Mouse (Mus musculus) layer of hippocampus, postnatal 25 days (tissue): ENCODE measurements around the gene Rab21. TPM values are rescaled to one million over a fixed set of nuclear protein-coding genes. Genes with fewer than 3 reads are reported as not detected.
"Not testable (repeated sequence)": the region's sequence is repeated elsewhere in the genome, so short reads cannot be mapped to it uniquely, and the experiment has no call there.

Experiments used
- DNase-seq, 2 experiments: peaks; one replicate each; pipeline ENCODE4 v3.0.0; 2022; ENCODE audit warnings: mixed read lengths in 2 of 2, low spot score in 1 of 2; ENCODE audit errors: extremely low spot score in 1 of 2
- total RNA-seq, 2 experiments: library from RNA; stranded (reverse); gene quantifications; 2 replicates each; pipeline ENCODE4 v1.2.3; 2021

The Rab21 gene
- total RNA-seq, 2 experiments from 2014 or later, result 53.9 to 54.2 TPM

DNA sequence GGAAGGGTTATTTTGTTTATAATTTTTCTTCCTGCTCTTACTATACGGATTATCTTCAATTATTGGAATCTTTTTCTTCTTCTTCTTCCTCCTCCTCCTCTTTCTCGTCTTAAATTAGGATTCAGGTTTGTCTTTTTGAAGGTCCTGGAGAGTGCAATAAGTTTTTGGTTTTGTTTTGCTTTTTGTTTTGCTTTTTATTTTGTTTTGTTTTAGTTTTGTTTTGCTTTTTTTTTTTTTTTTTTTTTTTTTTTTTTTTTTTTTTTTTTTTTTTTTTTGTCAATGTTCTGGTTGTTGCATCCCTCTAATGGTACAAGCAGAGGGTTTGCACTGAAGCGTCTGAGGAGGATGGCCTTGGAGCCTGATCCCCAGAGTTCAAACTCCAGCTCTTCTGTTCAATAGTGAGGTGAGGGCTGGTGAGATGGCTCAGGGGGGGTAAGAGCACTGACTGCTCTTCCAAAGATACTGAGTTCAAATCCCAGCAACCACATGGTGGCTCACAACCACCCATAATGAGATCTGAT is 13.7 kb upstream of the Rab21 start:
- no peak for DNase-seq

DNA sequence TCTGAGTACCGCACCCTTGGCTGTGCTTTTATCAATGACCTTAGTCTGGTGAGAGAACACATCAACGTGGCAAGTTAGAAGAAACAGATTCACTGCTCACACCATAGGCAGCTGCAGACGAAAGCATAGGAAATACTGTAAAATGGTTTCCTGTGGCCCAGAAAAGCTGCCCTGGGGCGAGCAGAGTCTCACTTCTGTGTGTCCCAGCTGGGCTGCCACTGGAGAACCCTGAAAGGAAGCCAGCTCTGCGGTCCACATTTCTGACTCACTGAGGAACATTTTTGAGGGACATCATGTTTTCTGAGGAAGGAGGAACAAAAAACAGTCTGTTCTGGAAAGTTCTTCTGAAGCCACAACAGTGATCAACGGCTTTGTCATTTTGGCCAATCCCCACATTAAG is 13.1 kb upstream of the Rab21 start:
- no peak for DNase-seq

DNA sequence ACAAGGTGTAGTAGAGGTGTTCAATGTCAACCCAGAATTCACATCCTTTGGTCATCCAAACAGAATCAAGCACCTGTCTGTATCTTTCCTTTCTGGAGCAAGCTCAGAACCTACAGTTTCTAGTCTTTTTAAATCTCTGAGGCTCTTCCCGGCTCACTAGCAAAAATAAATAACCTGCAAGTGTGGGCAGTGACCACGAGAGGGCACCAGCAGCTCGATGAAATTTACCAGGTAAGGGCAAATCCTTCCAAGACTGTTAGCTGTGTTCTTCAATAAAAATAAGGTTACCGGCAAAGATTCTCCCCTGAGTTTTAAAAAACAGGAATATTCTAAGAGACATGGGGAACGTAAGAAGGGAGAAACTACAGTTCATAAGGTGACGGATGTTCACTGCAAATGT is 7.9 kb upstream of the Rab21 start:
- peak in 1 of 2 experiments; percentile 80 for DNase-seq

- DNase-seq, result no peak
These were observed 6.1 kb upstream of the Rab21 start for GRCm38 (mm10) chr10:115321317-115322035.

DNA sequence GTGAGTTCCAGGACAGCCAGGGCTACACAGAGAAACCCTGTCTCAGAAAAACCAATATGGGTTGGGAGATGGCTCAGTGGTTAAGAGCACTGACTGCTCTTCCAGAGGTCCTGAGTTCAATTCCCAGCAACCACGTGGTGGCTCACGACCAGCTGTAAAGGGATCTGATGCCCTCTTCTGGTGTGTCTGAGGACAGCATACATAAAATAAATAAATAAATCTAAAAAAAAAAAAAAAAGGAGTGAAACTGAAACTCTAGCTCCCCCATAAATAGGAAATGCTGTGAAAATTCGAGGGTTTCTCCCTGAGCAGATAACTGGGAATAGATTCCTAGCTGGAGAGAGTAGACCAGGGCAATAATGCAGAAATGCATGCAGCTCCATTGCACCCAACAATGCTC is 3.0 kb upstream of the Rab21 start:
- DNase-seq, result not testable (repeated sequence)

DNA sequence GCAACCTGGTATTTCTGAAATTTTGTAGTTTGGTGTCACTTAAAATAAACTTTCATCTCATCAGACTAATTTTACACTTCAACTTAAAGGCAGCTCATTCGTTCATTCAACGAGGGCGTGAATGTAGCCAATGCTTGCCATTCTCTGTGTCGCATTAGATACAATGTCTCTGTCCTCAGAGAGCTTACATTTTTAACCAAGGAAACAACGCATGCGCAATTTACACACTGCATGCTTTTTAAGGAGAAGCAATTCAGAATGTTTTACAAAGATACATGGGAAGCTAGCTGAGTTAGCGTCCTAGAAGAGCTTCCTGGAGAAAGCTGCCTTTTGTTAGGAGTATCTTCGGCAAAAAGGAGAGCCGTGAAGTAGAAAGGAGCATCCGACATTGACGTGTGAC is 919 bp upstream of the Rab21 start:
- DNase-seq, result no peak

- peak in 1 of 2 experiments; percentile 27 for DNase-seq
These were observed 577 bp downstream of the Rab21 start for GRCm38 (mm10) chr10:115314582-115315452.

DNA sequence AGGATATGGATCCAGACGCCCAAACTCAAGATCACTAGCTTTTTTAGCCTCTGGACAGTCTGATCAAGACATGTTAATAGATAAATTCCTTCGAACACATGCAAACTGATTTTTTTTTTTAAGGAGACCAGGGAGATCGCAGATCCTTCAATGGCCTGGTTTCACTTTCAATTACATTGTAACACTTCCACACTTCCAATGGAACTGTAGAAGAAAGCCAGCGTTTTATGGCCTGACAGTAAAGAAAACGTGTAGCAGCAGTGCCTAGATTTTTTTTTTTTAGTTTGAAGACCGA is 1.2 kb downstream of the Rab21 start:
- DNase-seq, result no peak

DNA sequence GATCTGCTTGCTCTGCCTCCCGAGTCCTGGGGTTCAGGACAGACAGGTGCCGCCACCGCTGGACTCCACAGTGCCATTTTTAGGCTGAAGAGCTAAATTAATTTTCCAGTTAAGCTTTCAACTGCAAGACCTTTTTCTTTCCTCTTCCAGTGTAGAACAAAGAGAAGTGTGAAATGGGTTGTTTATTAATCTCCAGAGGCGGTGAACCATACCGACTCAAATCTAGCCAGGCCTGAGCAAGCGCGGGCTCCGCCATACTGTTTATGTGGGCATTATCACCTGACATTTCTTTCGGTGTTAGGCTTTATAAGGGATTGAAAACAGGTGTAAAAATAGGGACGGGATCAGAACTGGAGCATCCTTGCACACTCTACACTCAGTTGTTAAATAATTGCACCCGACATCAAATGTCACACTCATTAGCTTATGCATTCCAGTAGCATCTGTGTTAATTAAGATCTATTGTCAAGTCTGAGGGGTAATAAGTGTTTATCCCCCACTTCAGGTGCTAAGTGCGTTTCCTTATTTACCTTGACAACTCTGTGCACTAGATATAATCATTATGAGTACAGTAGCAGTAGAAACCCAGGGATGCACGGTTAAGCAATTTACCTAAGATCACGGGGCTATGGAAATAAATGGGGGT is 1.6 kb downstream of the Rab21 start:
- no peak for DNase-seq

DNA sequence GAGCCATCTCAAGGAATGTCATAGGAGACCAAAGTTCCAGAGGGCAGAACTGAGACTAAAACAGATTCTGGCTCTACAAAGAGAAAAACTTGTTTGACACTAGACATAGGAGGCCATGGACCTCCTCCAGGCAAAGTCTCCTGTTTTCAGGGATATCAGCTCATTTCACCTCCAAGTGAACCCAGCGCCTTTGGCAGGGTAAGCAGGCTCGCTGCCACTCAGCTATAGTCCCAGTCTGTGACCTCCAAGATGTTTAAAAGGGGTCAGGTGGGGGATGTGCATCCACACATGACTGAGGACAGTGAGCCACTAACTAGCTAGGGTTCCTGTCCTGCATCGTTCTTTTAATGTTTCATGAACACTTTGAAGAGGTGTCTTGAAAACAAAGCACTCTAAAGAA is 2.7 kb downstream of the Rab21 start:
- no peak for DNase-seq

DNA sequence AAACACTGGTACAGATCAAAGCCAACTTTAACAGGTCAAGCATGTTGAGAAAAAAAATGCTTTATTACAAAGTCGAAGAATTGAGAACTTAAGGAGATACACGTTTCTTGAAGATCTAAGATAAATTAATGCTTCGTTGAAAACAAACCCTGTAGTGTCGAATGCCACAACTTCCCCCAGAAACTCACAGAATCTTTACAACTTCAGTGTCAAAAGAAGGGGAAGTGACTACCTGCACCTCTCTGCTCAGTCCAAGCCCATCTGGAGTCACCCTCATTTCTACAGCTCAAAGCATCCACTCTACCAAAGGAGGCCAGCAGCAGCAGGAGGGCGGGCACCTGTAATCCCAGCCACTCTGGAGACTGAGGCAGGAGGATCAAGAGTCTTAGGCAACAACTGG is 3.2 kb downstream of the Rab21 start:
- no peak for DNase-seq

GRCm38 (mm10) chr10:115311263-115311965 is 4.0 kb downstream of the Rab21 start:
- DNase-seq, result no peak

DNA sequence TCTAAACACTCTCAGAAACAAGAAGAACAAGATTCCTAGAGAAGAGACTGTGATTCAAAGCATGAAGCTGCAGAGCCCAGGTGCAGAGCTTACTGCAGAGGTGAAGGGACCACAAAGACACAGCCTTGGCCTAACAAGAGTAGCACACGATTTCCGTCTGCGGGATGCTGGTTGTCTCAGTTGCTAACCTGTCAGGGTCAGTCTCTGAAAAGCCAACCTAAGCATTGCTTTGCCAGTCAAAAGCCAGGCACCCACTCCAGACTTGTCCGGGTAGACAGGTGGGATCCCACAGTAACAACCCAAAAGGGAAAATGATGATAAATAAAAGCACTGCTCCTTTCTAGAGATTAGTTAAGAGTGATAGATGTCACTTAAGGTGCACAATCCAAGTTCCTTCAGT is 6.2 kb downstream of the Rab21 start:
- DNase-seq, result no peak

DNA sequence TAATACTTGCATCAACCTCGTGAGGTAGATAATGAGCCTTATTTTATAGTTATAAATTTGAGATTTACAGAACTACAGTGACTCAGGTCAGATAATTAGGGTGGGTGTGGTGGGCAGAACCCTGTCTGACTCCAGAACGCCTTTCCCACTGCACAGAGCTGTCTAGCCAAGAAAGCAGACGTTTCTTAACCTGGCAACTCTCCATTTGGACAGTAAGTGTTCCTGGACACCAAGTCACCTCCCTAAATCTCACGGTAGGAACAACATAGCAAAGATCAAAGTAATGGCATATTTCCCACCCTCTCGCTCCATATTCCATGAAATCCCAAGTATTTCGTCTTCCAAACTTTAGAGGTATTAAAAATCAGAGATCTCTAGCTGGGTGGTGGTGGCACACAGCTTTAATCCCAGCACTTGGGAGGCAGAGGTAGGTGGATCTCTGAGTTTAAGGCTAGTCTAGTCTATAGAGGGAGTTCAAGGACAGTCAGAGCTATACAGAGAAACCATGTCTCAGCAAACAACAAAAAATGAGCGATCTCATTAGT is 8.0 kb downstream of the Rab21 start:
- no peak for DNase-seq

- DNase-seq, result no peak
These were observed 16.7 kb downstream of the Rab21 start for GRCm38 (mm10) chr10:115298683-115299082.

DNA sequence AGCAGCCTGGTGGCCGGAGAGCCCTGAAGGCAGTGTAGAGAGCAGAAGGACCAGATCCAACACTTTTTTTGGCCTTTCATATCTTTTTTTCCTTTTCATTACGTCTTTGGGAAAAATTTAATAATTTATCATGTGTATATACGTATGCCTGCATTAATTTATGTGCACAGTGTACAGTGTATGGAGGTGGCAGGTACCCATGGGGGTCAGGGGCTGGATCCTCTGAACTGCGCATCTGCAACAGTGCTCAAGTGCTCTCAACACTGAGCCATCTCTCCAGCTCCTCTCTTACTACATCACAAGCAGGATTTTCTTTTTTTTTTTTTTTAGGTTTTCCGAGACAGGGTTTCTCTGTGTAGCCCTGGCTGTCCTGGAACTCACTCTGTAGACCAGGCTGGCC is 17.8 kb downstream of the Rab21 start:
- no peak for DNase-seq

DNA sequence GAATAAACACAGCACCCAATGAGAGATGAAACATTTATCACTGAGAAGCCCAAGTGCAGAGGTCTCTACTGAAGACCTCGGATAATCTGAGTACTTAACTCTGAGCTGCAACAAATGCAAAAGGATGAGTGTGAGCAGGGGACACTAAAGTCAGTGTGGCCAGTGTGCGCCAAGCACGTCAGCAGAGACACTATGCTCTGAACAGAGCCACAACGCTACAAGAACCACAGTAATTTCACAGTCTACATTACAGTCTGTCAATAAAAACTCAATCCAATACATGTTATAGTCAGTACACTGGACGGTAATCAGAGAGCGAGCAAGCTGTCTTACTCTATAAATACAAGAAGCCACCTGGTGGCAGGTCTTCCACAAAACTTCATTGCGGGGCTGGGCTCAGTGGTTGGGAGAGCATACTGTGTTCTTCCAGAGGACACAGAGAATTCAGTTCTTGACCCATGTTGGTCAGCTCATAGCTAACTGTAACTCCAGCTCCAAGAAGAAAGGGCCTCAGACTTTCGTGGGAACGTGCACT is 18.9 kb downstream of the Rab21 start:
- DNase-seq, result no peak

DNA sequence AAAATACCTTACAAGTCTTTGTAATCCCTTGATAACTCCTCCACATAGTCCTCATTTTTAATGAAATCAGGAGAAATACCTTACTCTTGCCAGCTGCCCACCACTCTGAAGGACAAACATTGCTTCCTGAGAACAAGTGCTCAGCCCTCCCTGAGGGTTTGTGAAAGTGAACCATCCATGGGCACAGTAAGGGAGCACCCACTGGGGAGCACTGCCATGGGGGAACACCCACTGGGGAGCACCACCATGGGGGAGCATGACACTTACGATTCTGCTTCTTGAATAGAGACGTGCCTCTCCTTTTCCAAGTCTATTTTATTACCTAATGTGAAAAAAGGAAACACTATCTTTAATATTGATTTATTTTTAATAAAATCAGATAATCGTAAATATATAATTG is 20.2 kb downstream of the Rab21 start:
- no peak for DNase-seq

DNA sequence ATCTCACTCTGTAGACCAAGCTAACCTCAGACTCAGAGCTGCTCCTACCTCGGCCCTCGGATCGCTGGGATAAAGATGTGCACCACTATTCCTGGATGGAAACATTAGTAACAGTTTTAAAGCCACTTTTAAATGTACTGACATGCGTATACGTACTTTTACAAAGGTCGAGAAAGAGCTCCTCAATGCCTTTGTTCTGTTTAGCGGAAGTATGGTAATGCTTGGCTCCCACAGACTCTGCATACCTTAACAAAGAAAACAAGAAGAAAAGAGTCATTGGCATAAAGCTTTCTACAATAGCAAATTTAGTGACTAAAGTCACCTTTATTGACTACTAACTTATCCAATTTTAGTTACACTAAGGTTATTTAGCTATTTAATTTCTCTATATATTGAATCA is 20.7 kb downstream of the Rab21 start:
- no peak for DNase-seq

DNA sequence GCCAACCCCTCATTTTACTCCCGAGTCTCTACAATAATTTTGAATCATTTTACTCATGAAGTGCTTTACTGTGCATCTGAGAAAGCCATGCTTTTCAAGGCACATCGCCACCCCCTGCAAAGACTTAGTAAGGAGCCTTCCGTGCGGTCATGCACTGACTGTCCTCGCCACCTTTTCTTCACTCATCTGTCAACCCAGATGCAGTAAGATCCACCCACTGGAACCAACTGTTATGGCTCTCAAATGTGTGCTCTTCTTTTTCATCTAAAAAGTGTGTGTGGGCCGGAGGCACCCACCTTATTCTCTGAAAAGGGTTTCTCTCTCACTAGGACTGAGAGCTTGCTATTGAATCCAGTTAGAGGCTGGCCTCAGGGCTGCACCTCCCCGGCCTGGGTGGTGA is 21.4 kb downstream of the Rab21 start:
- DNase-seq, result no peak
